Mouse (Mus musculus) ES-Bruce4 (cell line): ENCODE data around the gene Plekha7.

Experiments
- CTCF ChIP-seq: IDR thresholded peaks from one replicate; pipeline ENCODE4 v1.8.1; 2011; ENCODE audit warnings: low read depth, low read length
- EP300 ChIP-seq: IDR thresholded peaks from 2 replicates; pipeline ENCODE4 v1.6.1; 2011; ENCODE audit warnings: low read depth, low read length; ENCODE audit not compliant: insufficient read depth
- POLR2A ChIP-seq: IDR thresholded peaks from one replicate; pipeline ENCODE4 v1.8.1; 2011; ENCODE audit warnings: low read length; ENCODE audit not compliant: insufficient read depth

DNA sequence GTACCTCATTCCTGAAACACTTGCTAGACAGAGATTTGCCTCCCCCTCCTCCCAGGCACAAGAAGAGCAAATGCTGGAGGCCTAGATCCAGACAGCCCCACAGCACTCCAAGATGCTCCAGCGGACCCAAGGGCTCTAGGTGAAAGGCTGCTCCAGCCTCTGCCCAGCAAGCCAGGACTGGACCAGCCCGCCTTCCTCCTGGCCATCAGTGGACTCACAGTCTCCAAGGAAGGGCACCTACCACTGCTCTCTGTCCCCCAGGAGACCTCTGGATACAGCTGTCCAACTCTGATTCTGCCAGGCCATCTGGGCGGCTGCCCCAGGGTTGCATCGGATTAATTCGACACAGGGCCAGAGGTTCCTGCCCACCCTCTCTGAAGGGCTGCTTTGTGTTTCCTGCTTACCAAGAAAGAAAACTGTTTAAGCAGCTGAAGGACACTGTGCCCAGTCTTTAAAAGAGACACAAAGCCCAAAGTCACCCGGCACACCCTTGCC is 38.6 kb downstream of the Plekha7 start:
- TF ChIP-seq CTCF (no peak), EP300 (no peak), POLR2A (no peak)
